8 mouse cellular contexts compared by ENCODE assay signal in genomic region chr2:126676122-126676515, GRCm38 (mm10). TPM values are rescaled to one million over a fixed set of nuclear protein-coding genes. Genes with fewer than 3 reads are reported as not detected.
DNase-seq lines count a peak whose midpoint lies in the region; ATAC-seq and TF ChIP-seq lines count a peak whose summit lies in the region.

Gabpb1 (minus strand) TSS chr2:126676337.

- peaks cover 5% of the 10 kb centered on the region; the same call in 1 of the 2 replicates for H3K4me1 ChIP-seq in limb, embryonic 11.5 days (ENCODE audit: control insufficient read depth, insufficient read depth, low read length)
- peaks cover 41% of the 10 kb centered on the region for H3K4me1 ChIP-seq in neural tube, embryonic 15.5 days

- TF ChIP-seq CTCF in gastrocnemius, adult 2 months (IDR thresholded peaks at IDR 0.05), result no peak

- H3K36me3 ChIP-seq in limb, embryonic 11.5 days (ENCODE audit: control insufficient read depth, insufficient read depth, low read length), result peaks cover 5% of the 10 kb centered on the region
- H3K36me3 ChIP-seq in neural tube, embryonic 15.5 days, result no peaks in the 10 kb centered on the region; the same call in 1 of the 2 replicates

- H3K27me3 ChIP-seq in limb, embryonic 11.5 days (ENCODE audit: control insufficient read depth, insufficient read depth, low read length), result no peaks in the 10 kb centered on the region
- no peaks in the 10 kb centered on the region for H3K27me3 ChIP-seq in neural tube, embryonic 15.5 days (replicated peaks)

- peak within 1 kb of the TSS; percentile 99 for H3K27ac ChIP-seq in gastrocnemius, adult 2 months
- H3K27ac ChIP-seq in limb, embryonic 11.5 days (replicated peaks; ENCODE audit: low read depth, low read length), result peak within 1 kb of the TSS; percentile 100
- H3K27ac ChIP-seq in neural tube, embryonic 15.5 days (replicated peaks), result peak within 1 kb of the TSS; percentile 100

- intact Hi-C loops in gastrocnemius, adult 2 months (cut with DNase I), result no loop called here
- intact Hi-C loops in heart, postnatal 10 days (cut with DNase I), result no loop called here

- ATAC-seq in CD4-positive, CD25-positive, alpha-beta regulatory T cell, adult 4 months, result no peak
- no peak for ATAC-seq in limb, embryonic 11.5 days (ENCODE audit: insufficient number of reproducible peaks, low FRiP score, low TSS enrichment, low read depth)
- ATAC-seq in neural tube, embryonic 15.5 days (ENCODE audit: low FRiP score), result no peak

- H3K9ac ChIP-seq in limb, embryonic 11.5 days (ENCODE audit: low read length), result peak within 1 kb of the TSS; percentile 100
- H3K9ac ChIP-seq in neural tube, embryonic 15.5 days (replicated peaks), result peak within 1 kb of the TSS; percentile 98

- DNase-seq in gastrocnemius, adult 2 months, result no peak
- no peak for DNase-seq in gastrocnemius, adult 18-20 months (ENCODE audit: low spot score)
- peak; percentile 45 for DNase-seq in embryo, embryonic 10.5 days (ENCODE audit: low spot score)
- no peak for DNase-seq in heart, postnatal 10 days
- DNase-seq in limb, embryonic 11.5 days (ENCODE audit: low spot score), result no peak
- no peak for DNase-seq in gastrocnemius, postnatal 25 days

- 27% methylated on average over 12 of the region's 12 CpGs for WGBS in limb, embryonic 11.5 days
- 24% methylated on average over 12 of the region's 12 CpGs for WGBS in neural tube, embryonic 15.5 days

- H3K9me3 ChIP-seq in limb, embryonic 11.5 days (ENCODE audit: control insufficient read depth, low read length), result no peaks in the 10 kb centered on the region
- H3K9me3 ChIP-seq in neural tube, embryonic 15.5 days (replicated peaks), result no peaks in the 10 kb centered on the region

- peak within 1 kb of the TSS; percentile 69 for H3K4me2 ChIP-seq in limb, embryonic 11.5 days (ENCODE audit: low read depth, severe bottlenecking)
- H3K4me2 ChIP-seq in neural tube, embryonic 15.5 days, result peak within 1 kb of the TSS; percentile 63

- peak within 1 kb of the TSS; percentile 84 for H3K4me3 ChIP-seq in gastrocnemius, adult 2 months
- peak within 1 kb of the TSS; percentile 73 for H3K4me3 ChIP-seq in limb, embryonic 11.5 days (ENCODE audit: low read depth, low read length)
- peak within 1 kb of the TSS; percentile 92 for H3K4me3 ChIP-seq in neural tube, embryonic 15.5 days (replicated peaks)

RNA-seq across cellular contexts. Expression of gene Gabpb1, which starts in this region (rescaled TPM):
- total RNA-seq in gastrocnemius, adult 2 months (2021), result 1 to 10 TPM; 5.5 to 8.6 TPM
- 1 to 10 TPM; 5.6 to 6.0 TPM for total RNA-seq in gastrocnemius, adult 18-20 months (2021)
- 10 to 100 TPM; 55.8 to 63.8 TPM for polyA plus RNA-seq in CD4-positive, CD25-positive, alpha-beta regulatory T cell, adult 4 months (2017; shearing (Covaris generic))
- 10 to 100 TPM; 20.9 to 24.3 TPM for total RNA-seq in heart, postnatal 10 days (2021)
- 109 and 111 TPM in 2 replicates for polyA plus RNA-seq in limb, embryonic 11.5 days (2014; fragmentation: Nextera tagmentation; extraction: Ambion mirVana)
- polyA plus RNA-seq in neural tube, embryonic 15.5 days (2015; fragmentation: Nextera tagmentation; extraction: Ambion mirVana), result 36.0 and 37.1 TPM in 2 replicates
- 1 to 10 TPM; 6.2 to 6.3 TPM for total RNA-seq in gastrocnemius, postnatal 25 days (2021)
